In the genomic region with DNA sequence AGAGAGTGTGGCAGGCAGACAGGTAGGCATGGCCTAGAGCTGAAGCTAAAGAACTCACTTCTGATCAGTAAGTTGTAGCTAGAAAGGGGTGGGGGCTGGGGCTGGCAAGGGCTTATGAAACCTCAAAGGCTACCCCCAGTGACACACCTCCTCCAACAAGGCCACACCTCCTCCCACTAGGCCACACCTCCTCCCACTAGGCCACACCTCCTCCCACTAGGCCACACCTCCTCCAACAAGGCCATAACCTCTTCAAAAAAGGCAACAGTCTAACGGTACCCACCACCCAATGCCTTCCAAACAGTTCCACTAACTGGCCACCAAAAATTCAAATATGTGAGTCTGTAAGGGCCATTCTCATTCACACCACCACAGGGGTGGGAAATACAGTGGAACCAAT, we compare ENCODE assay signal across 20 mouse cellular contexts. TPM values are rescaled to one million over a fixed set of nuclear protein-coding genes. Genes with fewer than 3 reads are reported as not detected.
DNase-seq lines count a peak whose midpoint lies in the region; ATAC-seq lines count a peak whose summit lies in the region.
"Had no signal": no experiment of that assay in that cellular context is flagged by ENCODE, and none has a peak within 500 bp of the region (broad histone marks: within the 10 kb centered on the region; RNA-seq: fewer than 3 reads in every experiment).

No protein-coding gene starts in this region.

- DNase-seq in B cell, adult 2 months, result peak; percentile 3 to 5
- DNase-seq in ES-CJ7 (ENCODE audit: low read depth, low spot score) (peak; percentile 28), ZHBTc4 (ENCODE audit: low read depth, low spot score) (peak; percentile 65)
- DNase-seq in spleen, adult 12 weeks (ENCODE audit: low spot score), result no peak
- no peak for DNase-seq in urinary bladder, adult 2 months (ENCODE audit: low spot score)
- DNase-seq: adrenal gland, adult 2 months; adrenal gland, postnatal 10 days; adrenal gland, postnatal 25 days; cerebellum, adult 11 months; cerebellum, adult 18-20 months; cerebellum, adult 8-10 months; cerebellum, adult 9-11 months; cerebellum, postnatal 14 days; cerebellum, postnatal 36 days; embryo, embryonic 11 days; forebrain, postnatal 0 days had no signal

- no peak for ATAC-seq in inflammation-experienced regulatory T-cells, adult 6 months
- ATAC-seq: CD4-positive, CD25-positive, alpha-beta regulatory T cell, adult 4 months; forebrain, embryonic 14.5 days; forebrain, postnatal 0 days had no signal

RNA-seq across cellular contexts. Expression of a gene that starts 54.9 kb away (rescaled TPM):
- polyA plus RNA-seq in inflammation-experienced regulatory T-cells, adult 6 months (2017; shearing (Covaris generic)), result not detected
- 0.03 TPM in 1 of 2 replicates, not detected in the other for polyA plus RNA-seq in urinary bladder, adult 2 months (2012; rRNA removed)
- polyA plus RNA-seq: CD4-positive, CD25-positive, alpha-beta regulatory T cell, adult 4 months; erythroblast, embryonic 14.5 days had no signal

Comparison
In these comparisons a context has a peak if more than half of its experiments do, and no peak if none do; other contexts are left out.
1. DNase-seq: peak in B cell, adult 2 months (2 of 2), ES-CJ7 (single experiment) and ZHBTc4 (single experiment); none in spleen, adult 12 weeks (single experiment) and urinary bladder, adult 2 months (single experiment).